Mouse (Mus musculus) natural killer cell, adult 2 months (primary cell): ENCODE results near the gene Canx.
A peak's percentile ranks its signal among the peaks of the same experiment; 100 is the strongest.
"Not testable (repeated sequence)": the region's sequence is repeated elsewhere in the genome, so short reads cannot be mapped to it uniquely, and the experiment has no call there.

Source experiments
- DNase-seq, 2 experiments: peaks; one replicate each; pipeline ENCODE4 v3.0.0; 2022; ENCODE audit warnings: low spot score in 2 of 2

The Canx gene

DNA sequence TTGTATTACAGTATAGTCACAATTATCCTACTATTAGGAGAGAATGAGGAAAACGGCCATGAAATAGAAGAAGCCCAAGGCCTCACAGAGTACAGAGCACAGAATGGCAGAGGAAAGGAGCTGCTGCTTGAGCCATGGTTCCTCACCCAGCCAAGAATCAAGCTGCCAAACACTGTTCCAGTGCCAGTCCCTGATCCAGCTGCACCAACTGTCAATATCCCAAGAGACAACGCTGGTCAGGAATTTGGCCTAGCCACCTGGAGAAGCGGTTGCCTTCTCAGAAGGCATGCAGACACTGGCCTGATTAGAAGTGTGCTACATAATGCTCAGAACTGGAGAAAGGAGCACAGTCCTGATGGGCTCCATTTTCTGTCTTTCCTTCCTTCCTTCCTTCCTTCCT lies 7.7 kb upstream of the Canx start:
- no peak for DNase-seq

DNA sequence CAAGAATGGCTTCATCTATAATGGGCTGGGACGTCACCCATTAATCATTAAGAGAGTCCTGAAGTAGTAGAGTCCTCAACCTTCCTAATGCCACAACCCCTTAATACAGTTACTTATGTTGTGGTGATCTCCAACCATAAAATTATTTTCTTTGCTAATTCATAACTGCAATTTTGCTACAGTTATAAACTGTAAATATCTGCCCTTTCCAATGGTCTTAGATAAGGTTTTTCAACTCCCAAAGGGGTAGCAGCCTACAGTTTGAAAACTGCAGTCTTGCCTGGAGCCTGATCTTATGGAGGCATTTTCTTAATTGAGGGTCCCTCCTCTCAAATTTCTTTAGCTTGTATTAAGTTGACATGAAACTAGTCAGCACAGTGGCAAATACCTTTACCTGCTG lies 3.9 kb upstream of the Canx start:
- DNase-seq = no peak

DNA sequence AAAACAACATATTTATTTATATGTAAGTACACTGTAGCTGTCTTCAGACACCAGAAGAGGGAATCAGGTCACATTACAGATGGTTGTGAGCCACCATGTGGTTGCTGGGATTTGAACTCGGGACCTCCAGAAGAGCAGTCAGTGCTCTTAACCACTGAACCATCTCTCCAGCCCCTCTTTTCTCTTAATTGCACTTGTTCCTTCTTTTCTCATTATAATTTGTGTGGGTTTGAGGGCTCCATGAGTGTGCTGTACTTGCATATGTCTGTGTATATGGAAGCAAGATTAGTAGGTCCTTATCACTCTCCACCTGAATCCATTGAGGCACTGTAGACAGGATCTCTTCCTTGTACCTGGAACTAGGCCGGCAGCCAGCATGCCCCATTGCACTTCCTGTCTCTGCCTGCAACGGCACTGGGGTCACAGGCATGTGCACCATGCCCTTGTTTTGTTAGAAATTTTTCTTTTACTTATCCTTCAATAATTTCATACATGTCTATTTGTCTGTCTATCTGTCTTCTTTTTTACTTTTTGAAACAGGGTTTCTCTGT lies 2.7 kb upstream of the Canx start:
- DNase-seq = no peak

DNA sequence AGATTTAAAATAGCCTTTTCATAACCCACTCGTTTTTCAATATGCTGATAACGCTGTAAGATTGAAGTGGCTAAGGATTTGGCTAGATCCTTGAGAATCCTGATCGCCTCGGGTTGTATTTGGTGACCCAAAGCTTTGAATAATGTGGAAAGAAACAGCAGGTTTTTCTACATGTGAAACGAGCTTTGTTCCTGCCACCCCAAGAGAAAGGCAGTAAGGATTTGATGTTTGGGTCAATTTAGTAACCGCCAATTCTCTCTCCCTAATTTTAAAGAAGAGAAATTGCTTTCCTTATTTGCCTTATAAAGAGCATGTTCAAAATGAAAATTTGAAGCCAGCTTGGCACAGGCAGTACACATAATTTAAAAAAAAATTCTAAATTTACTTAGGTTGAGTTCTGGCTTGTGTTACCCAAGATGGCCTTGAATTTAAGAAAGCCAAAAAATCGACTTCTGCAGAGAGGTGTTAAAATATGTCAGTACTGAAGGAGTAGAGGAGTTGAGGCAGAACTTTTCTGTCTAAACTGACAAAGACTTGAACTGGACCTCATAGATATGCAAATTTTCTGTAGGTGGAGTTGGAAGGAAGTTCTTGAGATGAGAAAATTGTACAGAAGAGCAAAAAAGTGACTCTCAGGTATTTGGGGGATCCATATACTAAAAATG lies 961 bp upstream of the Canx start:
- DNase-seq = peak in 1 of 2 experiments; percentile 5

DNA sequence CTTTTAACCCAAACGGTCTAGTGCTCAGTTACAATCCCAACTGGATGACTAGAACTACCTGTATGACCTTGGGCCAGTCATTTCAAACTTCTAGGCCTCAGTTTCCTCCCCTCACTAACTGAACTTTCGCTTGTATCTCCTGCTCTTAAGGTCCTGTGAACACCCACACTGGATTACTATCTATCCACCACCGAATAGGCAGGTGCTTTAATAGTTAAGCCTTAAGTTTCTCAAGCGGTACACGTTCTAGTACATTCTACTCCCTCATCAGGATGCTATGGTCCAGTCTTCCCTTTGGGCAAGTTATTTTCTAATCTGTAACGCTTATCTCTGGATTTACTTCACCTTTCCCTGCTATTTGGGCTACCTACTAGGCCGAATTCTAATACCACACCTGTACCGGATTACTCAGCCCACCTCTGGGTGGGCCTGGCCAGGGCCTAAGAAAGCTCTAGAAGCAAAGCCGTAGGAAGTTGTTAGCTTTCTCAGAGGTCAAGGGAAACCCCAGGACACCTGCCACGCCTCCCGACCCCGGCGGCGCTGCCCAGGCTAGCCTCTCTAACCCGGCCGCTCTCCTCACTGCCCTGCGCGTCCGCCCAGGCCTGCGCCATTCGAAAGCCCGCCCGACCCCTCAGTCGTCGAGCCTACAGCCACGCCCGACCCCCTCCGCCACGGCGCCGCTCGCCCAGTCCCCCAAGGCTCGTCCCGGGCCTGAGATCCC lies 562 bp downstream of the Canx start:
- peak; percentile 71 to 80 for DNase-seq

DNA sequence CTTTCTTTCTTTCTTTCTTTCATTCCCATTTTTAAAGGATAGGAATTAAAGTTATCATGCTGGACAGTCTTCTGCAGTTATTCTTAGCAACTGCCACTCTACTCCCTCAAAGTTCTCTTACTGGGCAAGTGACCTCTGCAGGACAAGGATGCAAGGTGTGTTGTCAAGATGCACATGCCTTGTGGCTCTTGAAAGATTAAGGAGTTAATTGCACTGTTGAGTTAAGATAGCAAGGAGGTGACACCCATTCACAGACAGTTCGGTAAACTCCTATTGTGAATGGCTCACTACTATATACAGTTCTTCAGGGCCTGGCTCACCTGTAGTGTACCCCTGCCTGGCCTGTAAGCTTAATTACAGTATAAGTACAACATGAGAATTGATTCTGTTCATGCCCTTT lies 1.6 kb downstream of the Canx start:
- no peak for DNase-seq

DNA sequence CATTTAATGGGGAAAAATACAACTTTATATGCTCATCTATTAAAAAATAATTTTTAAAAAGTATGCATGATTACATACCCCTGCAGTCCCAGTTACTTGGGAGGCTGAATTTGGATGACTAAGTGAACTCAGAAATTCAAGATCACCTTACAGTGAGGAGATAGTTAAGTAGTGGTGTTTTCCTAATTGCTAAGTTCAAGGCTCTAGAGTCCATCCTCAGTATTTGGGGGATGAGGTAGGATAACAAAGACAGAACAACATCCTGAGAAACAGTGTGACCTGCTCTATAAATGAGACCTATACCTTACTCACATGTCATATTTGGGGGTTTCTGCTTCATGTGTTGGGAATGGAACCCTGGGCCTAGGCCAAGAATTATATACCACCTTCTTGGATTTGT lies 3.1 kb downstream of the Canx start:
- no peak for DNase-seq

DNA sequence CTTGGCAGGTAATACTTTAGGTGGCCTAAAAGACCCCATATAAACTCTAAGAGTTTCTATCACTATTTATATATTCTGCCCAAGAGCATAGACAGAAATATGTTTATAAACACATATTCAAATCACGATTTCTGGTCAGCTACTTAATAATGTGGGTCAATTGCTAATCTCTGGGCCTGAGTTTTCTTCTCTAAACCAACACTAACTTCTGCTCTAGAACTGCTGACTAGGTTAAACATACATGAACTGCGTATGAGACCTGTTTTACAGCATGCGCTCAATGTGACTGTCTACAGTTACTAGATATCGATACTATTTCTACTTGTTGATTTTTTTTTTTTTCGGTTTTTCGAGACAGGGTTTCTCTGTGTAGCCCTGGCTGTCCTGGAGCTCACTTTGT lies 4.2 kb downstream of the Canx start:
- DNase-seq = no peak

DNA sequence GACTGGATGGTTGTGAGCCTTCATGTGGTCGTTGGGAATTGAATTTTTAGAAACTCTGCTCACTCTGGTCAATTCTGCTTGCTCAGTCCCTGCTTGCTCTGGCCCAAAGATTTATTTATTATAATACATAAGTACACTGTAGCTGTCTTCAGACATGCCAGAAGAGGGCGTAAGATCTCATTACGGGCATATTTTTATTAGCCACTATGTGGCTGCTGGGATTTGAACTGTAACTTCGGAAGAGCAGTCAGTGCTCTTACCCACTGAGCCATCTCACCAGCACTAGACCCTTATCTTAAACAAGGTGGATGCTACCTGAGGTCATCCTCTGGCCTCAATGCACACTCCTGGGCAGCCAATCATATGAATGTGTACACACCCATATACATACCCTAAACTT lies 6.1 kb downstream of the Canx start:
- DNase-seq = not testable (repeated sequence)

DNA sequence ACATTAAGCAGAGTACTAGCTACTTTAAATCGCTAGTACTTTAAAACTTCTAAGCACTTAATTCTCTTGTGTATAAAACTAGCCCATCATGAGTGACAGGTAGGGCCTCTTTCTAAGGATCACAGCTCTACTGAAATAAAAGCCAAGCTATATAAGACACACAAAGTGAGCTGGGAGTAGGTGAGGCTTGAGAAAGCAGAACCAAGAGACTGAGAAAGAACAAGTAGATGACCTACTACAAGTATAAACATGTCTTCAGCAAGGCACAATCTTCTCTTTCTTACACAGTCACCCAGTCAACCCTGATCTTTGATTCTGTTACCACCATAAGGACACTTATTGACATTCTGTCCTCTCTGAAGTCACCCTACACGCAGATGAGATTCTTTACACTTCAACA lies 12.7 kb downstream of the Canx start:
- no peak for DNase-seq

DNA sequence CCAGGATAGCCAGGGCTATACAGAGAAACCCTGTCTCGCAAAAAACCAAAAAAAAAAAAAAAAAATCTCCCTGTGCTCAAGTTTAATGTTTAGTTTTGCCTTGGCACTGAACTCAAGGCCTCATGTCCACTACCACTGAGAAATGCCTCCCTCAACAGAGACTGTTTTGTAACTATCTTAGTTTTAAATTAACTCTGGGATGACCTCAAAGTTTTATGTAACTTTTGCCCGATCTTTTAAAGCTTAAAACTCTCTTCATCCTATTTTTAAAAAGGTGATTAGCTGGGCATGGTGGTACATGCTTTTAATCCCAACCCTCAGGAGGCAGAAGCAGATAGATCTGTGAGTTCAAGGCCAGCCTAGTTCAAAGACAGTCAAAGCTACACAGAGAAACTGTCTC lies 22.1 kb downstream of the Canx start:
- DNase-seq = no peak

DNA sequence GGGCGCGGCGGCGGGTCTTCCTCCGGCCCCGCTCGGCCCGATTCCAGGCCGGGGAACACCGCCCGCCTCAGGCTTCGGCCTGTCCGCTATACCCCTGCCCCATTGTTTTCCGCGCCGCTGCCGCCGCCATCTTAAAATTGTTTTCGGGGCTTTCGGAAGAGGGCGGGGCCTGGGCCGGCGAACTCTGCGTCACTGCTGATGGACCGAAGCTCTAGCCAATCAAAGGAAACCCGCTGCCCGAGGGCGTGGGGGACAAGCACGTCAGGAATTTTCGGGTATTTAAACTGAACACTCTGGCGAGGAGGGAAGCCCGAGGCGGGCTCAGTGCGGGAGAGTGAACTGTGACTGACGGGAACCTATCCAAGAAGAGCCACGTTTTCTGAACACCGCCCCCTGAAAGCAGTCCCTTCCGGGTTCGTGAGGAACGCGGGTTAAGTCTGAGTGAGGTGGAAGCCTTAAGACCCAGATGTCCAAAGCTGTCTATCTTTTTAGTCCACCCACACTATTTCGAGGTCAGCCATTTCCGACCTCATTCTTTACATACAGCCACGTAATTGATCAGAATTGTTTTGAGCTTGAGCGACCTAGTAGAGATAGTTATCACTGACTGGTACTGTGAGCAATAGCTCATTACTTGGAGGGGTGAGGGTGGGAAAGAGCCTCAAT lies 33.1 kb downstream of the Canx start, which contains the start of gene Maml1:
Gene Maml1, minus strand, starts transcription at position 122 of the 666 bp plus-strand sequence.
- peak; percentile 97 to 98 for DNase-seq

DNA sequence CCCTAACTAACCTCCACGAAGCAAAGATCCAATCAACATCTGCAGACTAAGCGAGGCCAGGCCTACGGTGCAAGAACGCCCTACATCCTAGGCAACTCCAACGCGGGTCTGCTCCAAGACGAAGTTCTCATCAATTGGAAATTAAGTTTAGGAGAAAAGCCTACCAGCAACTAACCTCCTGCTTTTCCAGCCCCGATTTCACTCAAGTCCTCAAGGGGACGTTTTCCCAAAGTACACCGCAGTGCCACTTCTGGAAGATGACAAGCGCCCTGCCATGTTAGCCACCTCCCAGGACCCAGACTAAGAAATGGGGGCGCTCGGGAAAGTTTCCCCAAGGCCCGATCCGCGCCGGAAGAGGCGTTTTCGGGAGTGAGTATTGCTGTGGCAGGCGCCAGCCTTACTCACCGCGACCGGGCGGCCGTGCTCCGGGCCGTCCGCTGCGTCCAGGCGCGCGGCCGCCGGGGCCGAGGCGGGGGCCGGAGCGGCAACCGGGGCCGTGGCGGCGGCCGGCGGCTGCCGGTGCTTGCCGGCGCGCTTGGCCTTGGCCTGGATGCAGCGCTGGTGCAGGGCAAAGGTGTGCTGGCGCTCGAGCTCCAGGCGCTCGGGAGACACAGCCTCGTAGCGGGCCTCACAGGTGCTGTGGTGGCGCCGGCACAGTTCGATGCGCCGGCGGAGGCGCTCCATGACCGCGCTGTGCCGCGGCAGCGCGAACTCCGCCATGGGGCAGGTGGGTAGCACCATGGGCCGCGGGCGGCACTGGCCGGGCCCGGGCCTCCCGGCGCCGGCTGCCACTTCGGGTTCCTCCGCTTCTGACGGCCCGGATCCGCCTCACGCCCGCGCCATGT lies 33.9 kb downstream of the Canx start:
- DNase-seq = peak; percentile 13 to 19

DNA sequence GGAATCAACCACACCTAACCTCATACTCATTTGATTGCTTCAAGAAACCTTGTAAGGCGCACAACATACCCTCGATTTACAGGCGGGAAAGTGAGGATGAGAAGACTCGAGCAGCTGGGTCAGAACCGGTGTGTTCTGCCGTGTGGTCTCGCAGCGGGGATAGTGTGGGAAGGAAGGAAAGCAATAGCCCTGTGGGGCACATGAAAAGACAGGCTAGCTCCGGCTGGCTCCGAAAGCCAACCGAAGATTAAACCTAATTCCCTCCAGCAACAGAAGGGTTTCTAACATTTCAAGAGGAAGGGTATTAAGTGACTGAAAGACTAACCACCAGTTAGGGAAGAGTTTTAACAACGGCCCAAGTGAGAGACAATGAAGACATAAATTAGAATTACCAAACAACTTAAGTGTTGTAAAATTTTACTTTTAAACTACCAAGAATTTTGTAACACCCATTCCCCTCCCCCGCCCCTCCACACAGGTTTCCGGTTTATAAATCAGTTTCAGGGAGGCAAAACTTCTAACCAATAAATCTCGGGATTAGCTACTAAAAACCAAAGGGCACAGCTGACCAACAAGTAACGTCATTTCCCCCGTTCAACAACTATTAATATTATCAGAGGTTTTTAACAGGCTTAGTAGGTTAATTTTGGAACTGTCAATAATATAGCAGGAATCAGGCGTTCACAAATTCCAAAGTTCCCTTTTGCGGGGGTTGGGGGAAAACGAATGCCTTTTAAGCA lies 34.8 kb downstream of the Canx start:
- no peak for DNase-seq

DNA sequence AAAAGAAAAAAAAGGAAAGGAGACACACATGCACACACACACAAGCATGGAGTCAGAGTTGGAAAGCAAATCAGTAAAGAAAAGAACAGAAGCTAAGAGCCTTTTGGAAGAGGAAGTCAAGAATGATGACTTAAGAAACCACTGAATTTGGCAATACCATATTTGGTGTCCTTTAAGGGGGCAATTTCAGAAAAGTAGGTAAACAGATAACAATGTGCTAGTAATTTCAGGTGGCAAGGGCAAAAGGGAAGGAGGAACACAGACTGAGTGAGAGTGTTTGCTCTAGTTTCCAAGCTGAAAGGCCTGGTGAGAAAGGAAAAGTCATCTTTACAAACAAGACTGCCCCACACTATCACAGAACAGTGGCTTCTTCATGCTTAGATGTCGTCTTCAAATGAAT lies 39.0 kb downstream of the Canx start:
- DNase-seq = no peak

DNA sequence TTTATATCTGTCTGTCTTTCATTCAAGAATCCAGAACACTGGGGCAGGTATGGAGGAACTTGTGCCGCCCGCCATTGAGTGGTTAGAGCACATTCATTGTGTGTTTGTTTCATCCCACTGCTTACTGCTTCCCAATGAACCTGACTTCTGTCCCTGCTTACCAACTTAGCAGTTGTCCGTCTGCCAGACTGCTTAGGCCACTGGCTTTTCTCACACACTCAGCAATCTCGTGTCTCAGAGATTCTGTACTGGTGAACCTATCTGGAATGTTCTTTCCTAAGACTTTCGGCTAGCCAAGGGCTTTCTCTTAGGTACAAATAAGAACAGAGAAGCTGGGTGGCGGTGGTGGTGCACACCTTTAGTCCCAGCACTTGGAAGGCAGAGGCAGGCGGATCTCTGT lies 39.8 kb downstream of the Canx start:
- no peak for DNase-seq

DNA sequence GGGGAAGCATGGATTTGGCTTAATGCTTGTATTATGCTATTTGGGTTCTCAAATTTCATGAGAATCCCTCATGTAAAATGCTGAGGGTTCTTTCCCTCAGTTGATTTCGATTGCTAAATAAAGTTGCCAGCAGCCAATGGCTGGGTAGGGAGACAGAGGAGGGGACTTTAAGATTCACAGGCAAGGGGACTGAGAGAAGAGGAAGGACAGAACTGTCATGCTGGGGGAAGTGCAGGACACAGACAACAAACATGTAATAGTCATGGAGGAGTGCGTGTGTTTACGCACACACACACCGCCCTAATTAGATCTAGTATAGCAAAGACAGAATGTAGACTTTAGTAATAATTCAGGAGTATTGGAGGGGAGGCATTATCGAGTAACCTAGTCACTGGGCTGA lies 40.2 kb downstream of the Canx start:
- no peak for DNase-seq

DNA sequence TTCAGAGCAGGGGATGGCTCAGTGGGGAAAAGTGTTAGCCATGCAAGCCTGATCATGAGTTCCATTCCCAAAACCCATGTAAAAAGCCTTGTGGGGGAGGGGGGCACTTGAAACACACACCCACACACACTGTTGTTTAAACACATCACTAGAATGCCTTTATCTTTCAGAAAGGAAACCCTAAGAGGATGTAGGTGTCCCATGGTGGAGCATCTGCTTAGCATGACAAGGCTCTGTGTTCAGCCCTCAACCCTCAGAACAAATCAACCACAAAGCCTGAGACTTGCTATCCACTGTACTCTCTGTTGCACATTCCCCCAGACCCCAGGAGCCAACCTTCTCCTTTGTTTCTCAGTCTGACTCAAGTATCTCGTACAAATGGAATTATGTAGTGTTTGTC lies 45.4 kb downstream of the Canx start:
- DNase-seq = no peak

DNA sequence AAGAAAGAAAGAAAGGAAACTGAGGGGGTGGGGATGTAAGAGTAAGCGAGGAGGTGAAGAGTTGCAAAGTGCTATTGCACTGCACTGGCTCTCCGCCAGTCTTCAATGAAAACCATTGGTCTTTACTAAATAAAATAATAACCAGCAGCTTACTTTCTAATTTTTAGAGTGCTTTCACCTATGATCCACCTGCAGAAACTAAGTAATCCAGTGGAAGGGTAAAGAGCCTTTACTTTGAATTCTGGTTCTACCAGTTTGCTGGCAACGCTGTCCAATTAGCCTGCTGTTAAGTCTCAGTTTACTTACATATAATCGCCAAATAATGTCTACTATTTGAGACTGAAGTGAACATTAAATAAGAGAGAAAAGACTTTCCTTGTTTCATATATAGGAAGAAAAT lies 46.5 kb downstream of the Canx start:
- DNase-seq = no peak

DNA sequence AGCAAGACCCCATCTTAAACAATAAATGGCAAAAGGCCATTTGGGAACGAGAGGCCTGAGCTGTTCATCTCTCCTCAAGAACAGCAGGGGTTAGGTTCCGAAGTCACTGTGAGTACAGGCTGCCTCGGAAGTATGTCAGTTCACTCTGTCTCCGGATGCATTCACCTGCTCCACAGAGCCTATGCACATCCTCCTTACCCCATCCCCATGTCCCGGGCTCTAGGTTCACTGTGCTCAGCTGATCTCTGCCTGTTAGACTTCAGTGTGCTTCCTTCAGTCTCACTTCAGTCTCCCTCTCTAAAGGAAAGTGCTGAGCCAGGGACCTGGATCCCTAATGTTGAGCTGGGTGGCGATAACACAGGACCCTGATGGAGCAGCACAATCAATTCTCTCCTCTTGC lies 47.8 kb downstream of the Canx start:
- DNase-seq = no peak

DNA sequence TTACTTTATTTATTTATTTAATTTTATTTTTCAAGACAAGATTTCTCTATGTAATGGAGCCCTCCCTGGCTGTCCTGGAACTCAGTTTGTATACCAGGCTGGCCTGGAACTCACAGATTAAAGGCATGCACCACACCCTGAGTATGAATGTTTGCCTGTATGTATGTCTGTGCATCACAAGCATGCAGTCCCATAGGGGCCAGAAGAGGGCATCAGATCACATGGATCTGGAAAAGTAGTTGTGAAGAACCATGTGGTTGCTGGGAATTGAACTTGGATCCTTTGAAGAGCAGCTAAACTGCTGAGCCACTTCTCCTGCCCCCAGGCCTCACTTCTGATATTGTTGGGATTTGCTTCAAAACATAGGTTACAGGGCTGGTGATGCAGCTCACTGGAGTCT lies 48.4 kb downstream of the Canx start:
- DNase-seq = no peak
